Mouse (Mus musculus): ENCODE results near the gene Tmem255a. TPM values are rescaled to one million over a fixed set of nuclear protein-coding genes. Genes with fewer than 3 reads are reported as not detected.

Tmem255a gene
- polyA plus RNA-seq, 1 experiment from 2014 or later: 22.4 TPM

Small RNA genes lying within 50 kb of the gene (microRNA-seq; reads per million reads assigned to microRNA genes)
- 0.91 reads per million for gene Mir3110

Other genes starting within 250 kb of the Tmem255a start
- gene Btg1-ps1, start 233.6 kb downstream of the Tmem255a start, polyA plus RNA-seq (2016; fragmentation: Nextera tagmentation; extraction: Ambion mirVana): not detected in 2 replicates
- gene Btg1-ps2, start 209.3 kb downstream of the Tmem255a start, polyA plus RNA-seq (2016; fragmentation: Nextera tagmentation; extraction: Ambion mirVana): not detected in 2 replicates
- not detected in 2 replicates for gene Rhox10, start 186.0 kb downstream of the Tmem255a start, polyA plus RNA-seq (2016; fragmentation: Nextera tagmentation; extraction: Ambion mirVana)
- not detected in 2 replicates for gene Rhox11, start 167.3 kb downstream of the Tmem255a start, polyA plus RNA-seq (2016; fragmentation: Nextera tagmentation; extraction: Ambion mirVana)
- gene Rhox12, start 141.5 kb downstream of the Tmem255a start, polyA plus RNA-seq (2016; fragmentation: Nextera tagmentation; extraction: Ambion mirVana): not detected in 2 replicates
- gene Rhox13, start 131.2 kb downstream of the Tmem255a start, polyA plus RNA-seq (2016; fragmentation: Nextera tagmentation; extraction: Ambion mirVana): not detected in 2 replicates
- 3.0 and 3.4 TPM in 2 replicates for gene Zbtb33, start 62.6 kb downstream of the Tmem255a start, polyA plus RNA-seq (2016; fragmentation: Nextera tagmentation; extraction: Ambion mirVana)
- gene Atp1b4, start 63.7 kb upstream of the Tmem255a start, polyA plus RNA-seq (2016; fragmentation: Nextera tagmentation; extraction: Ambion mirVana): 0.09 TPM in 1 of 2 replicates, not detected in the other
- 68.3 and 70.3 TPM in 2 replicates for gene Lamp2, start 204.0 kb upstream of the Tmem255a start, polyA plus RNA-seq (2016; fragmentation: Nextera tagmentation; extraction: Ambion mirVana)

Data from embryonic facial prominence, embryonic 10.5 days (tissue).